Mouse (Mus musculus): ENCODE data around the gene Mroh8. TPM values are rescaled to one million over a fixed set of nuclear protein-coding genes. Genes with fewer than 3 reads are reported as not detected.
"Not testable (repeated sequence)": the region's sequence is repeated elsewhere in the genome, so short reads cannot be mapped to it uniquely, and the experiment has no call there.

Mroh8 gene
- polyA plus RNA-seq, 1 experiment from 2014 or later: 0.13 TPM

- H3K36me3 ChIP-seq (ENCODE audit: control insufficient read depth, insufficient read depth, low read length): no peaks in the 10 kb centered on the region
- no peak overlapping the region for H3K9ac ChIP-seq (ENCODE audit: low read length)
- no peaks in the 10 kb centered on the region for H3K27me3 ChIP-seq (replicated peaks; ENCODE audit: control insufficient read depth, insufficient read depth, low read length)
- no peak overlapping the region for H3K4me2 ChIP-seq (ENCODE audit: low read length)
- H3K27ac ChIP-seq (ENCODE audit: low read depth, low read length): no peak overlapping the region
- ATAC-seq: no peak
- H3K4me3 ChIP-seq (ENCODE audit: low read depth, low read length): no peak overlapping the region
- no peak for DNase-seq (ENCODE audit: low spot score)
- no peaks in the 10 kb centered on the region for H3K4me1 ChIP-seq (ENCODE audit: control insufficient read depth, insufficient read depth, low read length)
- 91% methylated on average over 1 of the region's 1 CpGs for WGBS
- H3K9me3 ChIP-seq (replicated peaks; ENCODE audit: control insufficient read depth, low read length): no peaks in the 10 kb centered on the region
Observed at GRCm38 (mm10) chr2:157263101-157263500, 16.2 kb downstream of the Mroh8 start.

- no peaks in the 10 kb centered on the region for H3K27me3 ChIP-seq (replicated peaks; ENCODE audit: control insufficient read depth, insufficient read depth, low read length)
- H3K9me3 ChIP-seq (replicated peaks; ENCODE audit: control insufficient read depth, low read length): no peaks in the 10 kb centered on the region
- no peak overlapping the region for H3K4me3 ChIP-seq (ENCODE audit: low read depth, low read length)
- no peak for DNase-seq (ENCODE audit: low spot score)
- H3K4me2 ChIP-seq (ENCODE audit: low read length): no peak overlapping the region
- WGBS: 81% methylated on average over 9 of the region's 9 CpGs
- H3K36me3 ChIP-seq (ENCODE audit: control insufficient read depth, insufficient read depth, low read length): no peaks in the 10 kb centered on the region
- H3K9ac ChIP-seq (ENCODE audit: low read length): no peak overlapping the region
- H3K27ac ChIP-seq (ENCODE audit: low read depth, low read length): no peak overlapping the region
- no peak for ATAC-seq
- H3K4me1 ChIP-seq (ENCODE audit: control insufficient read depth, insufficient read depth, low read length): no peaks in the 10 kb centered on the region
Observed at GRCm38 (mm10) chr2:157262506-157262905, 16.8 kb downstream of the Mroh8 start.

GRCm38 (mm10) chr2:157261930-157262329 lies 17.4 kb downstream of the Mroh8 start:
- no peak for ATAC-seq

GRCm38 (mm10) chr2:157259720-157260119 lies 19.6 kb downstream of the Mroh8 start:
- ATAC-seq (no peak), DNase-seq (ENCODE audit: low spot score) (peak; percentile 61)
- Histone ChIP-seq H3K4me3 (ENCODE audit: low read depth, low read length) (no peak overlapping the region), H3K36me3 (ENCODE audit: control insufficient read depth, insufficient read depth, low read length) (no peaks in the 10 kb centered on the region), H3K4me1 (ENCODE audit: control insufficient read depth, insufficient read depth, low read length) (no peaks in the 10 kb centered on the region), H3K9ac (ENCODE audit: low read length) (no peak overlapping the region), H3K27ac (ENCODE audit: low read depth, low read length) (no peak overlapping the region), H3K9me3 (replicated peaks; ENCODE audit: control insufficient read depth, low read length) (no peaks in the 10 kb centered on the region), H3K27me3 (replicated peaks; ENCODE audit: control insufficient read depth, insufficient read depth, low read length) (no peaks in the 10 kb centered on the region), H3K4me2 (ENCODE audit: low read length) (no peak overlapping the region)
- WGBS: 4% methylated on average over 5 of the region's 5 CpGs

More at GRCm38 (mm10) chr2:157261930-157262329, 17.4 kb downstream of the Mroh8 start:
- H3K9me3 ChIP-seq (replicated peaks; ENCODE audit: control insufficient read depth, low read length): no peaks in the 10 kb centered on the region
- no peak for DNase-seq (ENCODE audit: low spot score)
- no peak overlapping the region for H3K9ac ChIP-seq (ENCODE audit: low read length)
- H3K4me1 ChIP-seq (ENCODE audit: control insufficient read depth, insufficient read depth, low read length): no peaks in the 10 kb centered on the region
- H3K4me3 ChIP-seq (ENCODE audit: low read depth, low read length): no peak overlapping the region
- H3K27ac ChIP-seq (ENCODE audit: low read depth, low read length): no peak overlapping the region
- no peaks in the 10 kb centered on the region for H3K36me3 ChIP-seq (ENCODE audit: control insufficient read depth, insufficient read depth, low read length)
- no peaks in the 10 kb centered on the region for H3K27me3 ChIP-seq (replicated peaks; ENCODE audit: control insufficient read depth, insufficient read depth, low read length)
- no peak overlapping the region for H3K4me2 ChIP-seq (ENCODE audit: low read length)
- 83% methylated on average over 5 of the region's 5 CpGs for WGBS

- no peak for DNase-seq (ENCODE audit: low spot score)
- Histone ChIP-seq H3K4me2 (ENCODE audit: low read length) (no peak overlapping the region), H3K4me1 (ENCODE audit: control insufficient read depth, insufficient read depth, low read length) (no peaks in the 10 kb centered on the region), H3K4me3 (ENCODE audit: low read depth, low read length) (no peak overlapping the region), H3K27me3 (replicated peaks; ENCODE audit: control insufficient read depth, insufficient read depth, low read length) (no peaks in the 10 kb centered on the region), H3K27ac (ENCODE audit: low read depth, low read length) (no peak overlapping the region), H3K9ac (ENCODE audit: low read length) (no peak overlapping the region), H3K9me3 (replicated peaks; ENCODE audit: control insufficient read depth, low read length) (no peaks in the 10 kb centered on the region), H3K36me3 (ENCODE audit: control insufficient read depth, insufficient read depth, low read length) (no peaks in the 10 kb centered on the region)
- ATAC-seq: no peak
Observed at GRCm38 (mm10) chr2:157248111-157248510, 31.2 kb downstream of the Mroh8 start.

- H3K4me3 ChIP-seq (ENCODE audit: low read depth, low read length): no peak overlapping the region
- no peak for DNase-seq (ENCODE audit: low spot score)
- no peaks in the 10 kb centered on the region for H3K27me3 ChIP-seq (replicated peaks; ENCODE audit: control insufficient read depth, insufficient read depth, low read length)
- no peak overlapping the region for H3K4me2 ChIP-seq (ENCODE audit: low read length)
- H3K36me3 ChIP-seq (ENCODE audit: control insufficient read depth, insufficient read depth, low read length): no peaks in the 10 kb centered on the region
- WGBS: 87% methylated on average over 2 of the region's 2 CpGs
- ATAC-seq: no peak
- no peak overlapping the region for H3K27ac ChIP-seq (ENCODE audit: low read depth, low read length)
- no peaks in the 10 kb centered on the region for H3K4me1 ChIP-seq (ENCODE audit: control insufficient read depth, insufficient read depth, low read length)
- H3K9me3 ChIP-seq (replicated peaks; ENCODE audit: control insufficient read depth, low read length): no peaks in the 10 kb centered on the region
- H3K9ac ChIP-seq (ENCODE audit: low read length): no peak overlapping the region
Observed at GRCm38 (mm10) chr2:157245603-157246002, 33.7 kb downstream of the Mroh8 start.

GRCm38 (mm10) chr2:157245001-157245400 lies 34.3 kb downstream of the Mroh8 start:
- Histone ChIP-seq H3K4me2 (ENCODE audit: low read length) (no peak overlapping the region), H3K4me1 (ENCODE audit: control insufficient read depth, insufficient read depth, low read length) (no peaks in the 10 kb centered on the region), H3K27me3 (replicated peaks; ENCODE audit: control insufficient read depth, insufficient read depth, low read length) (no peaks in the 10 kb centered on the region), H3K4me3 (ENCODE audit: low read depth, low read length) (no peak overlapping the region), H3K36me3 (ENCODE audit: control insufficient read depth, insufficient read depth, low read length) (no peaks in the 10 kb centered on the region), H3K27ac (ENCODE audit: low read depth, low read length) (no peak overlapping the region), H3K9ac (ENCODE audit: low read length) (no peak overlapping the region), H3K9me3 (replicated peaks; ENCODE audit: control insufficient read depth, low read length) (no peaks in the 10 kb centered on the region)
- 69% methylated on average over 5 of the region's 5 CpGs for WGBS
- ATAC-seq (no peak), DNase-seq (ENCODE audit: low spot score) (no peak)

- Histone ChIP-seq H3K9ac (ENCODE audit: low read length) (no peak overlapping the region), H3K4me1 (ENCODE audit: control insufficient read depth, insufficient read depth, low read length) (no peaks in the 10 kb centered on the region), H3K4me3 (ENCODE audit: low read depth, low read length) (no peak overlapping the region), H3K27me3 (replicated peaks; ENCODE audit: control insufficient read depth, insufficient read depth, low read length) (no peaks in the 10 kb centered on the region), H3K36me3 (ENCODE audit: control insufficient read depth, insufficient read depth, low read length) (no peaks in the 10 kb centered on the region), H3K9me3 (replicated peaks; ENCODE audit: control insufficient read depth, low read length) (no peaks in the 10 kb centered on the region), H3K27ac (ENCODE audit: low read depth, low read length) (no peak overlapping the region), H3K4me2 (ENCODE audit: low read length) (no peak overlapping the region)
- 80% methylated on average over 8 of the region's 8 CpGs for WGBS
- ATAC-seq (no peak), DNase-seq (ENCODE audit: low spot score) (no peak)
Observed at GRCm38 (mm10) chr2:157235946-157236345, 43.4 kb downstream of the Mroh8 start.

GRCm38 (mm10) chr2:157221916-157222315 lies 57.4 kb downstream of the Mroh8 start:
- H3K9me3 ChIP-seq (replicated peaks; ENCODE audit: control insufficient read depth, low read length); H3K4me3 ChIP-seq (ENCODE audit: low read depth, low read length); H3K36me3 ChIP-seq (ENCODE audit: control insufficient read depth, insufficient read depth, low read length); H3K9ac ChIP-seq (ENCODE audit: low read length); H3K27me3 ChIP-seq (replicated peaks; ENCODE audit: control insufficient read depth, insufficient read depth, low read length); ATAC-seq; H3K4me1 ChIP-seq (ENCODE audit: control insufficient read depth, insufficient read depth, low read length); DNase-seq (ENCODE audit: low spot score); H3K4me2 ChIP-seq (ENCODE audit: low read length); H3K27ac ChIP-seq (ENCODE audit: low read depth, low read length): not testable (repeated sequence)
- 91% methylated on average over 3 of the region's 3 CpGs for WGBS
